Mouse (Mus musculus) G1E (cell line): ENCODE data around the gene 1700017N19Rik. TPM values are rescaled to one million over a fixed set of nuclear protein-coding genes. Genes with fewer than 3 reads are reported as not detected.

Experiments used
- ATAC-seq: 2 replicates; pipeline ENCODE4 v1.8.0; 2016; ENCODE audit warnings: mild to moderate bottlenecking; ENCODE audit not compliant: insufficient number of reproducible peaks, poor library complexity, low FRiP score, severe bottlenecking; ENCODE audit errors: extremely low read depth
- DNase-seq: peaks from one replicate; pipeline ENCODE4 v3.0.0; 2012; ENCODE audit warnings: low spot score
- H3K27me3 ChIP-seq: 2 replicates; pipeline ENCODE4 v1.6.1; 2012; ENCODE audit warnings: mild to moderate bottlenecking, low read length, inconsistent platforms; ENCODE audit not compliant: insufficient read depth
- H3K36me3 ChIP-seq: replicated peaks from 2 replicates; pipeline ENCODE3; 2012; ENCODE audit warnings: mild to moderate bottlenecking, inconsistent platforms
- H3K4me1 ChIP-seq: 2 replicates; pipeline ENCODE4 v1.6.1; 2012; ENCODE audit warnings: low read depth, low read length, inconsistent platforms, mixed read lengths; ENCODE audit not compliant: insufficient read depth
- H3K4me3 ChIP-seq: 2 replicates; pipeline ENCODE4 v1.5.1; 2012; ENCODE audit warnings: low read depth, mild to moderate bottlenecking, inconsistent platforms, low read length, moderate library complexity, mixed read lengths
- H3K9me3 ChIP-seq: replicated peaks from 2 replicates; pipeline ENCODE4 v1.6.1; 2012; ENCODE audit warnings: inconsistent platforms
- CTCF ChIP-seq: IDR thresholded peaks from 2 replicates; pipeline ENCODE4 v1.5.1; 2012; ENCODE audit warnings: low read depth, low read length, inconsistent platforms, mixed read lengths
- GATA1 ChIP-seq: IDR thresholded peaks from 2 replicates; pipeline ENCODE4 v1.6.1; 2012; ENCODE audit warnings: borderline replicate concordance, low read length, inconsistent platforms, mixed read lengths
- GATA2 ChIP-seq: IDR thresholded peaks from 2 replicates; pipeline ENCODE4 v1.6.1; 2012; ENCODE audit warnings: low read depth, low read length, inconsistent platforms, borderline replicate concordance
- POLR2AphosphoS5 ChIP-seq: IDR thresholded peaks from 2 replicates; pipeline ENCODE4 v1.6.1; 2012; ENCODE audit warnings: low read depth, low read length, inconsistent platforms; ENCODE audit not compliant: insufficient replicate concordance
- TAL1 ChIP-seq: conservative IDR thresholded peaks from 2 replicates; pipeline ENCODE4 v1.6.1; 2012; ENCODE audit warnings: low read depth, low read length, inconsistent platforms, mixed read lengths
- polyA plus RNA-seq: library from polyadenylated mRNA; stranded (reverse); fragments of >175 nt; gene quantifications from 2 replicates; pipeline ENCODE4 v1.2.3, GENCODE M21; 2012
- total RNA-seq, 2 experiments: library from RNA; stranded (forward) in 1 of 2; stranded (reverse) in 1 of 2; fragments of 200-1000 nt in 1 of 2; fragments of >200 nt in 1 of 2; fragmentation: Nextera tagmentation in 1 of 2; gene quantifications; 2 replicates each; pipeline ENCODE4 v1.2.3; 2014 to 2017

1700017N19Rik gene
- total and polyA plus RNA-seq, 3 experiments: not detected

- no peaks in the 10 kb centered on the region for H3K27me3 ChIP-seq
- DNase-seq (no peak), ATAC-seq (no peak)
- H3K36me3 ChIP-seq: peaks cover 51% of the 10 kb centered on the region
- H3K4me1 ChIP-seq: peaks cover 27% of the 10 kb centered on the region
- H3K9me3 ChIP-seq: no peaks in the 10 kb centered on the region
- TF ChIP-seq CTCF (no peak), GATA2 (no peak), GATA1 (no peak), TAL1 (no peak), POLR2AphosphoS5 (no peak)
- H3K4me3 ChIP-seq: no peak overlapping the region
These were observed 15.0 kb upstream of the 1700017N19Rik start for GRCm38 (mm10) chr10:100575294-100575693.

DNA sequence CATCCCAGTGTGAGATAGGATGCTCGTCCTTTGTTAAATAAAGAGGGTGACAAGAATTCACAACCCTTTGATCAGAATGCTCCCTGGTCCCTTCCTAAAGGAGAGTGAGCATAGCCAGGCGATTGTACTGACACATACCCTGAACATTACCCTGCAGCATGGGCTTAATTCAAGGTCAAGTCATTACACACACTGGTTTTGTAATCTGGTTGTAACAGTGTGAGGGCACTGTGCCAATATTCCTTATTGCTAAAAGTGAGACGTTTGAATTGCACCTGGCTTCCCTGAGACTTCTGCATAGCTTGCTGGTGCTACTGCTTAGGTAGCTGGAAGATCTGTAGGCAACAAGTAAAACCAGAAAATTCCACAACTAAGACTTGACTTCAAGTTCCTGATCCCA is 6.1 kb upstream of the 1700017N19Rik start:
- Histone ChIP-seq H3K4me1 (peaks cover 14% of the 10 kb centered on the region), H3K9me3 (no peaks in the 10 kb centered on the region), H3K36me3 (peaks cover 28% of the 10 kb centered on the region), H3K4me3 (no peak overlapping the region), H3K27me3 (no peaks in the 10 kb centered on the region)
- TF ChIP-seq POLR2AphosphoS5 (no peak), GATA2 (no peak), GATA1 (no peak), CTCF (no peak), TAL1 (no peak)
- DNase-seq (no peak), ATAC-seq (no peak)

GRCm38 (mm10) chr10:100588524-100588923 is 1.8 kb upstream of the 1700017N19Rik start:
- Histone ChIP-seq H3K36me3 (peaks cover 28% of the 10 kb centered on the region), H3K9me3 (no peaks in the 10 kb centered on the region), H3K27me3 (no peaks in the 10 kb centered on the region), H3K4me1 (peaks cover 14% of the 10 kb centered on the region), H3K4me3 (peak overlapping the region; percentile 89)
- TF ChIP-seq POLR2AphosphoS5 (no peak), GATA2 (no peak), TAL1 (no peak), GATA1 (no peak), CTCF (no peak)
- ATAC-seq (peak; percentile 4; the same call in 1 of the 2 replicates), DNase-seq (no peak)

GRCm38 (mm10) chr10:100588932-100589388 is 1.3 kb upstream of the 1700017N19Rik start:
- peak overlapping the region; percentile 89 for H3K4me3 ChIP-seq
- ATAC-seq (peak; percentile 91), DNase-seq (peak; percentile 85)
- H3K36me3 ChIP-seq: peaks cover 27% of the 10 kb centered on the region
- H3K9me3 ChIP-seq: no peaks in the 10 kb centered on the region
- H3K4me1 ChIP-seq: peaks cover 14% of the 10 kb centered on the region
- no peaks in the 10 kb centered on the region for H3K27me3 ChIP-seq
- TF ChIP-seq POLR2AphosphoS5 (no peak), CTCF (no peak), TAL1 (no peak), GATA1 (no peak), GATA2 (no peak)

DNA sequence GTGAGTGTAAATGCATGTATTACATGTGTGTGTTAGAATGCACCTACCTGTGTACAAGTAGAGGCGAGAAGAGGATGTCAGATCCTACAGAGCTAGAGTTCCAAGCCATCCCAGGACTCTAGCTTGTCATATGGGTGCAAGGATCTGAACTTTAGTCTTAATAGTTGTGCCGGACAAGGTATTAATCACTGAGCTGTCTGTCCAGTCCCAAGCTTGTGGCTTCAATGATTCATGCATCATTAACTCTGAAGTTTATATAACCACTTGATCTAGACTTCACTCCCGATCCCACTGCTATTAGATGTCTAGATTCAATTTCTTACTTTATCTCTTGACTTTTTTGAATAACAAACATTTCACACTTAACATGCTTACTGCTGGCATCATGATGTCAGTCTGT is 8.1 kb downstream of the 1700017N19Rik start:
- TF ChIP-seq GATA2 (no peak), CTCF (no peak)
- H3K4me1 ChIP-seq: no peaks in the 10 kb centered on the region
- DNase-seq (no peak), ATAC-seq (no peak)
- H3K27me3 ChIP-seq: peaks cover 19% of the 10 kb centered on the region; the same call in 1 of the 2 replicates
- H3K9me3 ChIP-seq: no peaks in the 10 kb centered on the region
- H3K4me3 ChIP-seq: no peak overlapping the region
- no peaks in the 10 kb centered on the region for H3K36me3 ChIP-seq

DNA sequence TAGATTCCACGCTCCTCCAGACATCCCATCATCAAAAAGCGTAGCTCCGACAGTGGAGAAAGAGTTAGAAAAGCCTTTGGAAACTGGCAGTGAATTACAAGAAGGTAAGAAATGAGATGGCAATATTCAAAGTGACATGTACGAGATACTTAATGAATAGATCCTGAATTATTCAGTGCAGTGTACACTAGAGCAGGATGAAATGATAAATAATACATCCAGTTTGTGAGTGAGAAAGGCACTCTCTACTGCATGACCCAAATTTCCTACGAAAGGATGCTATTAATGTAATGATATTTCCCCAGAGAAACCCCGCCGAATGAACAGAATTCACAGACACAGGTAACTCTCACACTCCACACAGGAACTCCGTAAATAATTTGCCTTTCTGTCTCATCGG is 13.2 kb downstream of the 1700017N19Rik start:
- H3K4me1 ChIP-seq: no peaks in the 10 kb centered on the region
- no peak overlapping the region for H3K4me3 ChIP-seq
- ATAC-seq: no peak
- DNase-seq: no peak
- H3K27me3 ChIP-seq: peaks cover 12% of the 10 kb centered on the region; the same call in 1 of the 2 replicates
- H3K36me3 ChIP-seq: no peaks in the 10 kb centered on the region
- no peak for TF ChIP-seq CTCF
- no peaks in the 10 kb centered on the region for H3K9me3 ChIP-seq

DNA sequence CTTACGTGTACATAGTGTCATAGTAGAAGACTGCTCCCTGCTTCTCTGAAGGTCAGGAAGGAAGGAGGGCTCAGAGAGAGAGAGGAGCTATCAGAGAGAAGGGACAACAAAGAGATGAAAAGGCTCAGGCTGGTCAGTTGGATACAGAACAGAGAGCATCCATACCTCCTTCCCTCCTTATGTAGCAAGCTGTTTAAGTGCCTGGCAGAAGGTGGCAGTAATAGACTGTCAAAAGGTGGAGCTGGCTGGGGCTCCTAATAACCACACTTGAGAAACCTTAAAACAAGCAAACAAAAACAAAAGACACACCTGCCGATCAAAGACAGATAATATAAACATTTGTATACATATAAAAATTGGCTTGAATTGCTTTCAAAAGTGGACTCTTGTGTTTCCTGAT is 14.0 kb downstream of the 1700017N19Rik start:
- ATAC-seq (no peak; the same call in 1 of the 2 replicates), DNase-seq (no peak)
- Histone ChIP-seq H3K9me3 (no peaks in the 10 kb centered on the region), H3K36me3 (no peaks in the 10 kb centered on the region), H3K27me3 (peaks cover 7% of the 10 kb centered on the region; the same call in 1 of the 2 replicates), H3K4me3 (no peak overlapping the region), H3K4me1 (no peaks in the 10 kb centered on the region)
- TF ChIP-seq GATA1 (no peak), TAL1 (no peak), POLR2AphosphoS5 (no peak), CTCF (no peak), GATA2 (no peak)
